Mouse (Mus musculus) adrenal gland, postnatal 36 days (tissue): Measurements from ENCODE around the gene Depdc1b. TPM values are rescaled to one million over a fixed set of nuclear protein-coding genes. Genes with fewer than 3 reads are reported as not detected.
A peak's percentile ranks its signal among the peaks of the same experiment; 100 is the strongest.

Source experiments
- DNase-seq, 2 experiments: peaks; one replicate each; pipeline ENCODE4 v3.0.0; 2021; ENCODE audit warnings: mixed read lengths in 1 of 2
- total RNA-seq, 2 experiments: library from RNA; stranded (reverse); gene quantifications; 2 replicates each; pipeline ENCODE4 v1.2.3; 2021

Depdc1b gene
- total RNA-seq, 2 experiments from 2014 or later = 0.89 to 1.4 TPM

DNA sequence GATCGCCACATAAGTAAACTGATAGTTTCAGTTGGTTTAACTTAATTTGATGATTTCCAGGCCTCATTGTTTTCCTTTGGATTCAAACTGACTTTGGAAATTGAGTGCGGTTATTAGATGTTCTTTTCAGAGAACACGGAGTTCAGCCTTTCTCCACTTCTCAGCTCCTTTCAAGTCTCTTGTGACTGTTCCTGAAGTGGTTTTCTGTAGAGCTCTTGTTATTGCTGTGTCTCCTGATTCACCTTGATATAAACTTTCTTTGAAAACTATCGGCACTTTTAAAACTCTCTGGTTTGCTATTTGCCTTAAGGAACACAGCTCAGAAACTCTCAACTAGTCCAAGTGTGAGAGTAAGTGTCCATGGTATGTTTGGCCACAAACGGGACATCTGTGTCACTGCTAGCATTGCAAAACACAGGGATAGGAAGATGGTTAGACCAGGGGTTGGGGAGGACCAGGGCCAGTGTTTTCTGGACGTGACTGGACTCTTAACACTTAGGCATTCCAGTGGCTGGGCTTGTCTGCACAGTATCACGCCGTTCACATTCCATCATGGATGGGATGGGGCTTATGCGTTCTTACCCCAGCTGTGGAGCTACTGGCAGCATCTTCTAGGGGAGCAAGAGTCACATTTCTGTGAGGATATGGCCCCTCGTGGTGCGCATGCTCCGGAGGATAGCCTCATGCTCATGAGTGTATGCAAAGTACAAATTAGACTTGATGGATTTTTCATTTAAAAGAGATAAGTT, 38.8 kb downstream of the Depdc1b start:
- no peak for DNase-seq

DNA sequence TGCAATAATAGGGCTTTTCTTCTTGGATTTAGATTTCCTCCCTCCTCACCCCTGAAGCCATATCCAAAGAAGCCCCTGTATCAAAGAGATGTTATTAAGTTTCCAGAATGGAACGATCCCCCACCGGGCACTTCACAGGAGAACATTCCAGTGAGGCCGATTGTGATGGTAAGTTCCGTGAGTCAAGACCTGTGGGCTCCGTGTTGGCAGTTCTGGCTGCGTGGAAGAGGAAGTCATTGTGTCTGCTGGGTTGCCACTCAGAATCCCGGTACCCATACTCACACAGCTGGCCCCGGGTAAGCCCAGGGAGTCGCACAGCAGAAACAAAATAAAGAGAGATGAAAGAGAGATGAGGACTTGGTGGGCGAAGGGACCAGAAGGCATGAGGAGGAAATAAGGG, 41.2 kb downstream of the Depdc1b start:
- no peak for DNase-seq

DNA sequence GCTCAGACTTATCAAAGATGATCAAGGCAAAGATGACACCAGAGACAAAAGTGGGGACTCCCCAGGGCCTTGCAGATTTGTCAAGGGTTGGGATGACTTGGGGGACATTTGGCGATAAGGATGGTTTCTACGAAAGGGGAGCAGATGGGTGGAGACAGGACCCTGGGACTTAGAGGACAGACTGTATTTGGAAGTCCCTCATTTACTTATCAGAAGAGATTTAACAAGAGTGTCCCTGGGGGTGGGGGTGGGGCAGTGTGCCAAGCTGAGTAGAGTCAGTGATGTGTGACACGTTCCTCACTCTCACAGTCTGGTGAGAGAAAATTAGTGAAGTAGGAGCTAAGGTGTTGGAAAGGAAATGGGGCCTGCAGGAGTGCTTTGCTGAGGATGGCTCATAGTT, 42.1 kb downstream of the Depdc1b start:
- DNase-seq = no peak

GRCm38 (mm10) chr13:108367496-108367895, 51.4 kb downstream of the Depdc1b start:
- no peak for DNase-seq

DNA sequence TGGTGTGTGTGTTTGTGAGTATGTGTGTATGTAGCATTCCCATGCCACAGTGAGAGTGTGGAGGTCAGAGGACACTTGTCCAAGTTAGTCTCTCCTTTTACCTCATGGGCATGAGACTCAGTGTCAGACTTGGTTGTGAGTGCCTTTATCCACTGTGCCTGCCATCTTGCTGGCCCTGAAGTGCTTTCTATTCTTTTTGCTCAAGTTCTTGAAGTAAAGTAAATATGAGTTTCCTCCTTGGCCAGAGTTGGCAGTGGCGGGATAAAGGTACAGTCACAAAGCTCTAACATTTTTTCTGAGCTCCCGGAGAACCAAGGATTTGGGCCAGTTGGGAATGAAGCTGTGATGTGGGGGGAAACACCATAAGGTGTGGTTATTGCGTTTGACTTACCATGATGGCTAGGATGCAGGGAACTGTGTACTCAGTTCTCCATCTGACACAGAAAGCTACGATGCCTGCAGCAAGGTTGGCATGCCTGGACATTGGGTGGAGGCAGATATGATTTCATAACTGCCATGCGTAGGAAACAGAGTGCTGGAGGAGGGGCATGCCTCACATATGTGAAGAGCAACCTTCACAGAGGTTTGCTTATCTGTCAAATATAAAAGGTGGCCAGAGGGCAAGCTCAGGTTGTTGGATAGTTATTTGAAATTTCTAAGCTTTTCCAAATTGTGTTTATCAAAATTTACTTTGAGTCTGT, 54.3 kb downstream of the Depdc1b start:
- no peak for DNase-seq

- no peak for DNase-seq
These were observed 55.3 kb downstream of the Depdc1b start for GRCm38 (mm10) chr13:108371352-108371921.

- DNase-seq = no peak
These were observed 57.1 kb downstream of the Depdc1b start for GRCm38 (mm10) chr13:108373231-108373630.

DNA sequence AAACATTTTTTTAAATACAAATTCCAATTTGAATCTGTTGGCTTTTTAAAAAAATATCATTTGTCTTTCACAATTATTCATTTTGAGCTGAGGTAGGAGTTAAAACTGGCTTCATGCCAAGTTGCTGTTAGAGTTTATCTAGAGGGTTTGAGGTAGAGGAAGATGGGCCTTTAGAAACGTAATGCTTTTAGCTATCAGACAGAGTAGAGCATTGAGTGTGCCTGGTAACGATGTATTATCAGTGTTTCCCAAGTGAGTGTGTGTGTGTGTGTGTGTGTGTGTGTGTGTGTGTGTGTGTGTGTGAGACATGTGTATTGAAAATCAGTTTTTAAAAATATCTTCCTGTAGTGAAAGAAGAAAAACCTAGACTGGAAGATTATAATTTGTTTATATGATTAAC, 60.5 kb downstream of the Depdc1b start:
- no peak for DNase-seq

DNA sequence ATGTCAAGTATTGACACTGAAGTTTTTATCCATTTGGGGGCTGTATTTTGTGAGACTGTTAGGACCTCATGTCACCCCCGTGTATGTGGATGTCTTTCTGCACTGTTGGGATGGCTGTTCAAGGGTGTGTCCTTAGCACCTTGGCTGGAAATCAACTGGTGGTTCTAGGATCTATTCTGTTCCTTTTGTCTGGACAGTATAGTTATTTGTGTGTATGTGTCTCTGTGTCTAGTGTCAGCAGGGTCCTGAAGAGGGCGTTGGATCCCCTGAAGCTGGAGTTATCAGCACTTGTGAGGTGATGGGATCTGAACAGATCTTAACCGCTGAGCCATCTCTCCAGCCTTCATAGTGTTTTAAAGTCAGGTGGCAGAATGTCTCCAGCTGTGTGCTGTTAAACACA, 65.0 kb downstream of the Depdc1b start:
- no peak for DNase-seq

GRCm38 (mm10) chr13:108383051-108383450, 66.9 kb downstream of the Depdc1b start:
- no peak for DNase-seq

GRCm38 (mm10) chr13:108386058-108386457, 69.9 kb downstream of the Depdc1b start:
- peak in 1 of 2 experiments; percentile 3 for DNase-seq

GRCm38 (mm10) chr13:108390565-108390964, 74.4 kb downstream of the Depdc1b start:
- peak; percentile 11 to 15 for DNase-seq

DNA sequence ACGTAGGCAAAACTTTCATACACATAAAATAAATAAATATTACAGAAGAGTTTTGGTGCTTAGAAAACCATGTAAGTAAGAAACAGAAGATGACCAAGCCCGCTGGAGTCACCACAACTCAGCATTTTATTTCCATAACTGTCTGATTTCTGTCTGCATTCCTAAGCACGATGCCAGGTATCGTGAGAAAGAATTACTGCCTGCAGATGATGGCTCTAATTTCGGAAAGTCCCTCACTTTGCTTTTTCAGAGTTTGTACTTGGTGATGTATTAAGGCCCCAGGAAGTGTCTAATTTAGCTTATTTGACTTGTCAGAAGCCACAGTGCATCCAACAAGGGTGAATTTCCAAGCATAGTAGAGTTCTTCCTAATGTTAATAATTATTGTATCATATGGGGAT, 87.1 kb downstream of the Depdc1b start:
- DNase-seq = no peak

GRCm38 (mm10) chr13:108404372-108404771, 88.2 kb downstream of the Depdc1b start:
- DNase-seq = no peak

DNA sequence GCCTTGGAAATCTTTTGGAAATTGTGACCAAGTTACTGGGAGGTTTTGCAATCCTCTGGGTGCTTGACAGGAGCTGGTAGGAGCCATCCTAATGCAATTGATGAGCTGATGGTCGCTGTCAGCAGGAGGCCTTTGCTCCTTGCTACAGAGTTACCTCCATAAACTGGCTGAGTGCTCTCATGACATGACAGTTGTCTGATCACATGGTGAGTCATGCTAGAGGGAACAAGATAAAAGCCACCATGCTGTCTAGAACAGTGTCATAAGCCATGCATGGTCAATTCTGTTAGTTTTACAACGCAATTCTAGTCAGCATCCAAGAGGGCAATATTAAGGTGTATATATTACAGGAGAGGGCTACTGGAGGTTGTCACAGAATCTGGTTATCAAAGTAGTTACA, 99.3 kb downstream of the Depdc1b start:
- no peak for DNase-seq

GRCm38 (mm10) chr13:108418741-108419507, 102.8 kb downstream of the Depdc1b start:
- no peak for DNase-seq

- DNase-seq = no peak
These were observed 110.2 kb downstream of the Depdc1b start for GRCm38 (mm10) chr13:108426322-108426721.

- no peak for DNase-seq
These were observed 112.7 kb downstream of the Depdc1b start for GRCm38 (mm10) chr13:108428809-108429208.

- DNase-seq = no peak
These were observed 113.5 kb downstream of the Depdc1b start for GRCm38 (mm10) chr13:108429623-108430022.

- peak; percentile 38 to 40 for DNase-seq
These were observed 115.6 kb downstream of the Depdc1b start for GRCm38 (mm10) chr13:108431776-108432175.

DNA sequence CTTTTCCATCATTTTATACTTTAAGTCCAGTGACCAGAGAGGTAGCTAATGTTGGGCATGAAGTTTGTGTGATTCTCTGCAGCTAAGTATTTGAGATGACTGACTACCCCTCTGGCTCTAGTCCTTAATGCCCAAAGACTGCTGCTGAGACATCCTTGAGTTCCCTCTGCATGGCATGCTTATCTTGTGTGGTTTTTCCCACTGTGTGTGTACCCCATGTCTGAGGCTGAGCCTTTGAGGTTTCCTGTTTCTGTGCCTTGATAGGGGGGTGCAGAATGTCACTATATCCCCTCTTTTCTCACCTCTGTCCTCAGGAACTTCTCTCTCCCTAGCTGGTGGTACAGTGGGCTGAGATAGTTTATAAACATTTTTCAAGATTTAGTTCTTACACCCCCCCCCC, 119.6 kb downstream of the Depdc1b start:
- DNase-seq = no peak

GRCm38 (mm10) chr13:108437424-108437823, 121.3 kb downstream of the Depdc1b start:
- no peak for DNase-seq

- no peak for DNase-seq
These were observed 122.9 kb downstream of the Depdc1b start for GRCm38 (mm10) chr13:108439012-108439411.
